Mouse (Mus musculus): ENCODE results near the gene Metrnl.

- TF ChIP-seq CTCF (IDR thresholded peaks at IDR 0.05; ENCODE audit: low read depth) = no peak
- no peak for TF ChIP-seq EP300 (optimal IDR thresholded peaks at IDR 0.05)
These were observed 33.8 kb upstream of the Metrnl start for GRCm38 (mm10) chr11:121667541-121667940.

All from stomach, postnatal 0 days (tissue).